Mouse (Mus musculus) layer of hippocampus, adult 11-12 months (tissue): ENCODE results near the gene Nosip.
"Not testable (repeated sequence)": the region's sequence is repeated elsewhere in the genome, so short reads cannot be mapped to it uniquely, and the experiment has no call there.

Source experiments
- DNase-seq: peaks from one replicate; pipeline ENCODE4 v3.0.0; 2022; ENCODE audit warnings: low spot score

Gene Nosip

DNA sequence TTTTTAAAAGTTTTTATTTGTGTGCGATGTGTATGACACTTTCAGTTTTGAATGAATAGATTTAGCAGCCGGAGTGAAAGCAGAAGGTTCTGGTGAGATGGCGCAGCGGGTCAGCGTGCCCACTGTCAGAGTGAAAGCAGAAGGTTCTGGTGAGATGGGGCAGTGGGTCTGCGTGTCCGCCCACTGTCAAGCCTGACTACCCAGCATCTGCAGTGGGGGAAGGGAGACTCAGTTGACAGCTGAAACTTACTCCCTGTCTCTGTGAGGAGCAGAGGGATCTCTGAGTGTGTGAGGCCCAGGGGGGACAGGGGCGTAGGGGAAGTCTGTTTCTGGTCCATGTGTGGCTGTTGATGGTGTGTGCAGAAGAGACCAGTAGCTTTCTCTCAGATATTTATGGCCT, 55.3 kb downstream of the Nosip start:
- no peak for DNase-seq

- no peak for DNase-seq
Observed at GRCm38 (mm10) chr7:45118336-45118735, 56.1 kb downstream of the Nosip start.

- no peak for DNase-seq
Observed at GRCm38 (mm10) chr7:45119780-45120709, 57.8 kb downstream of the Nosip start.

DNA sequence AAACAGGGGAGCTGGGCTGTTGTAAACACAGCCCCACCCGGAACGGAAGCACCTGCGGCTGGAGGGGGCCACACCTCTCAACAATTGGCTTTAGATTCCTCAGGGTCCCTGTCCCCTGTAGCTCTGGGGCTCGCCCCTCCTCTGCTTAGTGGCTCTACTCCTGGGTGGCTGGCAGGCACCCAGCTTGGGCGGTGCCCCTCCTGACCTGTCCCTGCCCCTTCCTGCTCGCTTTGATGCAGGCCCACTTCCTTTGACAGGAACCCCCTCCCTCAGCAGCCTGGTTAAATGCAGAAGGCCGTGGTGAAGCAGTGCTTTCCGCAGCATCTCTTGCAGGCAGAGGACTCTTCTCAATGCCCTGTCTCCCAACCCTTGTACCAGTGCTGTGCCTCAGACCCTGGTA, 59.2 kb downstream of the Nosip start:
- DNase-seq, result no peak

DNA sequence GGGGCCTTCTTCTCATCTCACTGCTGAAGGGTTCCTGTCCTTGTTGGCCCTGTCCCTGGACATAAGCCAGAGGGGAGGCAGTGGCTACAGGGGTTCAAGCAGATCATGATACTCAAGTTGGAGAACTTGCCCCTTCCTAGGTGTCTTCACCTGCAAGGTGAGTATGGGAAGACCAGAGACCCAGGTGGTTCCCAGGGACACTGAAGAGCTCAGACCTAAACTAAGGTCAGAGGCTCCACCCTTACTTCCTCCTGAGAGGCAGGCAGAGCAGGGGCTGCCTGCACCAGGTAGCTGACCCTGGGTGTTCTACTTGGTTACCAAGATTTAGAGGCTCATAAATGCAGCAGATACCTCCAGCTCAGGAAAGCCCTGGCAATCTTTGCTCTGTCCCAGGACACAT, 59.7 kb downstream of the Nosip start:
- DNase-seq, result no peak

DNA sequence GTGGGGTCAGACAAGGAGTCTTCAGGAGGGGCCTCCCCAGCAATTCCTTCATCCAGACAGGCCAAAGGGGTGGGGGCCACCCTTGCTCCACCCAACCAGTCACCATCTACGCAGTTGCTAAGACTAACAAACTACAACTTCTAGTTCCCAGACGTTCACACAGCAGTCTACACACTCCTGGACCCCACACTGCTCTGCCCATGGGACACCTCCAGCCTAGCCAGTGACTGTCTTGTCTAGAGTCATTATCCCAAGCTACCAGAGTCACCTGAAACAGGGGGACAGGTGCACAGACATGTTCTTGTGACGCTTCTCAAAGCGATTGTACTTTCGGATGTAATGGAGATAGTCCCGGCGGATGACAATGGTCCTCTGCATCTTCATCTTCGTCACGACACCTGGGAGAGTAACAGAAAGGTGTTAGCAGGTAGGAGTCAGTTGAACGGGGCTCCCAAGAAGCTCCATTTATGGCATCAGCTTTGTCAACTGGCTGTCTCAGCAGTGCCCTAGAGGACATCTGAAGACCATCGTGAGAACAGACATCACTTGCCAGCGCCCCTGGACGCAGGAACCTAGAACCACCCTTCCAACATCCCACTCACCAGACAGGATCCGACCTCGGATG, 60.4 kb downstream of the Nosip start:
- no peak for DNase-seq

DNA sequence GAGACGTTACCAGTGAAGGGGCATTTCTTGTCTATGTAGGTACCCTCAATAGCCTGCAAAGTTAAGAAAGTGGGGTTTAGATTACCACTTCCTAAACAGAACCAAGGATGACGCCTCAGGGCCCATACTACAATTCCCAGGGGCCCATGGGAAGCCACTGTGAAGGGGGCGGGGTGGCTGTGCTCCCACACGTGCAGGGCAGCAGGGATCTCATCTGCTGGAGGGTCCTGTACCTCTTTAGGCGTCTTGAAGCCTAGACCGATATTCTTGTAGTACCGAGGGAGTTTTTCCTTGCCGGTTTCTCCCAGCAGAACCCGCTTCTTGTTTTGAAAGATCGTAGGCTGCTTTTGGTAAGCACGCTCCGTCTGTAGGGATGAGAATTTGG, 60.9 kb downstream of the Nosip start:
- DNase-seq, result no peak

DNA sequence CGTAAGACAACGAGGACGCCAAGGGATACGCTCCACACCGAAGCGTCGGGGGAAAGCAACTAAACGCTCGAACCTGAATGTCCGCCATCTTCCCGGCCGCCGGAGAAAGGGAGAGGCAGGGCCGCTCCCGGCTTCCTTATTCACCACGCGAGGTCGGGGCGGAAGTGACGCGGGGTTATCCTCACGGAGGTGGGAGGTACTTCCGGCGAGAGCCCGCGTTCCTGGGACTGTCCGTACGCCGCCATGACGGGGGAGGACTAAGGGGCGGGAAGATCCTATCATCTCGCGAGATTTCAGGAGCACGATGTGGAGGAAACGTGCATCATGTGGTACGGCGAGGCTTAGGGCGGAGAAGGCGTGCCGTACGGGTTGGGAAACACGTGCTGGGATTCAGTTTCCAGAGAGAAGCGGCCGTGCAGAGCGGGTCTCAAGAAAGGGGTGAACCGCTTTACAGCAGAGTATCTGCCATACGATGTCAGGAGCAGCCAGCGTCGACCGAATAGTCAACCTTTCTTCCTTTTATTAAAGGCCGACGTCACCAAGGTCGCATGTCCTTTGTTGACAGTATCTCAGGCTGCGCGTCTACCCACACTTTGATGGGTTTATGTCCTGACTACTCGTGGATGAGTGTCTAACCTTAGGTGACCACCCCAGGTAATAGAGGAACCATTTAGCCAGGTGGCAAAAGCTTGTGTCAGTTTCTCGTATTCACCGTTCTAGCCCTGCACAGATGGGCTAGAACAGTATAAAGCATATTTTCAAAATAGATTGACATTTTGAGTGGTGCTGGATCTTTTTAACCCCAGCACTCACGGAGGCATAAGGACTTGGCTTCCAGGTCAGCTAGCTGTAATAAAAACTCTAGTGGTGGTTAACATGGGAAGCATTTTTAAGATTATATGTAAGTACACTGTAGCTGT, 62.3 kb downstream of the Nosip start, which contains the start of gene Rps11:
TSS of gene Rps11 (minus strand) at position 216 of the 920 bp plus-strand sequence.
- DNase-seq, result peak; percentile 99

DNA sequence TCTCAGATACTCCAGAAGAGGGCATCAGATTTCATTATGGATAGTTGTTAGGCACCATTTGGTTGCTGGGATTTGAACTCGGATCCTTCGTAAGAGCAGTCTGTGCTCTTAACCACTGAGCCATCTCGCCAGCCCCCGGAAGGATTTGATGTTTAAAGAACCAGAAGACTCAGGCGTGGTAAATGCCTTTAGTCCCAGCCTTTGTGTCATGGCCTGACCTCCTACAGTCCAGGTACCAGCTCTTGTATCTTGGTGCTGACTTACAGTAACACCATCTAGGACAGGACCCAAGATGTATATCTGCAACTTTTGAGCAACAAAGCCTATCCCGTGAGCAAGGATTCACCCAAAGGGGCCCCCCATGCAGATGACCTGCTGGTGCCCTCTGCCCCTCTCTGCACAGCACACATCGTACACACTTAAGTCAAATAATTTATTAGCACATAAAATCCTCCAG, 62.9 kb downstream of the Nosip start:
- no peak for DNase-seq

DNA sequence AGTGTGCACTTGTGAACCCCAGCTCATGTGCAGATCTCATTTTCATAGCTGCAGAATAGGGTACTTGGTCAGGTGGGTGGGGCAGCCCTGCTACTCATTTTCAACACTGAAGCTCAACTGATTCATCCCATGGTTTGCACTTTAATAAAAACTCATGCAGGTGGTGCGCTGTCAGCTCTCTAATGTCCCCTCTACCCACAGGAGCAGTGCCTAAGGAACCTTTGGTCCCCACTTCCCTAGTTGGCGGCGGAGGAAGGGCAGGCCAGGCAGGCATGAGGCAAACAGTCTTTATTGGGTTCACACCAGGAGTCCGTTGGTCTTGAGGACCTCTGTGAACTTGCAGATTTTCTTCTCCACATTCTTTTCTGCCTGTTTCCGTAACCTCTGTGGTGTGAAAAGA, 63.4 kb downstream of the Nosip start:
- not testable (repeated sequence) for DNase-seq

- no peak for DNase-seq
Observed at GRCm38 (mm10) chr7:45126147-45126843, 64.1 kb downstream of the Nosip start.

DNA sequence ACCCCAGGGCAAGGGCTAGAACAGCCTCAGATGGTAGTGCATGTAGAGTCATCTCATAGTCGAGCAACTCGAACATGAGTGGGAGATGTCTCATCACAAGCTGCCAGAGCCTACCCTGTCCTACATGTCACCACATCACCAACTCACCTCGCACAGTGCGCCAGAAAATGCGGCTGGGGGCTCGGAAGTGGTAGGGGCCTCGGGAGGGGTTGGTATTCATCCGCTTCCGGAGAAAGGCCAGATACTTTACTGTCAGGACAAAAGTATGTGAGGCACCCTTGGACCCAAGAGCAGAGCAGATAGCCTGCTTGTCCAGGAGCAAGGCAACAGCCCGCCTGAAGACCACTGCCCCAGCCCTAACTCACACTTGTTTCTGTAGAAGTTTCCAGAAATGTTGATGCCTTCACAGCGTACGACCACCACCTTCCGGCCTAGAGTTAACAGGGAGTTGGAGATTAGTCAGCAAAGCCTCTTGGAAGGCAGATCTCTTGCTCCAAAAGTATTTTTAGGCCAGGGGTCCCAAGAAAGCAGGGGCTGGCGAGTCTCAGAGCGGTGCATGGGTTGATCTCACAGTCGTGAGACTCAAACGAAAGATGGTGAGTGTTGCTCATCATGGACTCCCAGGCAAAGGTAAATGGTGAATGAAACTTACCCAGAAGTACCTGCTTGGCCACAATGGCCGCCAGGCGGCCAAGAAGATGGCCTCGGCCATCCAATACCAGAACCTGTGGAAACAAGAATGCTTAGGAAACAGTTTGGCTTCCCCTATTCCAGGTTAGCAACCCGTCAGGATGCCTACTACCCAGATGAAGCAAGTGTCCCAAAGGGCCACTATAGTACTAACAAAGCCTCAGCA, 64.8 kb downstream of the Nosip start:
- DNase-seq, result no peak
